Comparison of ENCODE assay signal across 9 mouse cellular contexts in the genomic region with DNA sequence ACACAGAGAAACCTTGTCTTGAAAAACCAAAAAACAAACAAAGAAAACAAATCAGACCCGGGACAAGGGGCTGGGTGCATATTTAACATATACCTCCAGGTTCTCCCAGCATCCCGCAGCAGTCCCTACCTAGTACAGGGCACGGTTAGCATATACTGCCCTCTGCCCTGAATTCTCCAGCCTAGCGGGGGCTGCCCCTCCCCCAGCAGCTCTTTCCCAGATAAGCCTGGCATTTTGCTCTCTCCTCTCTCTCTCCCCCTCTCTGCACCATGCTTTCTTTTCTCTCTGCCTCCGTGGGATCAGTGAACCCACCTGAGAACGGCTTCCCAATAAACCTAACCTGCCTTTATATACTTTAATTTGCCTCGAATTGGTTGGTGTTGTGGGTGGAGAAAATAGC. TPM values are rescaled to one million over a fixed set of nuclear protein-coding genes. Genes with fewer than 3 reads are reported as not detected.
A peak's percentile ranks its signal among the peaks of the same experiment; 100 is the strongest.
DNase-seq lines count a peak whose midpoint lies in the region; ATAC-seq and TF ChIP-seq lines count a peak whose summit lies in the region.
"Had no signal": no experiment of that assay in that cellular context is flagged by ENCODE, and none has a peak within 500 bp of the region (broad histone marks: within the 10 kb centered on the region; RNA-seq: fewer than 3 reads in every experiment).

No protein-coding gene starts in this region.

- DNase-seq in layer of hippocampus, adult 2 months (ENCODE audit: low spot score in 2 of 2) = no peak
- DNase-seq in layer of hippocampus, adult 9-11 months = no peak
- DNase-seq in liver, embryonic 13.5 days = no peak
- no peak for DNase-seq in embryo, embryonic 10.5 days (ENCODE audit: low spot score)
- DNase-seq in thymus, postnatal 10 days (ENCODE audit: low spot score in 2 of 2) = no peak

- H3K4me2 ChIP-seq in forebrain, embryonic 13.5 days = no peak overlapping the region
- H3K4me2 ChIP-seq in forebrain, embryonic 12.5 days = no peak overlapping the region
- peak overlapping the region; percentile 34 for H3K4me2 ChIP-seq in heart, embryonic 15.5 days
- no peak overlapping the region for H3K4me2 ChIP-seq in liver, embryonic 13.5 days

- H3K9ac ChIP-seq in forebrain, embryonic 13.5 days = 0 out of 2 replicates have a peak overlapping the region, but pooled peaks have one; percentile 9
- H3K9ac ChIP-seq in forebrain, embryonic 12.5 days = no peak overlapping the region
- no peak overlapping the region for H3K9ac ChIP-seq in heart, embryonic 15.5 days
- no peak overlapping the region for H3K9ac ChIP-seq in liver, embryonic 13.5 days

- no peaks in the 10 kb centered on the region for H3K36me3 ChIP-seq in forebrain, embryonic 13.5 days (ENCODE audit: poor library complexity, severe bottlenecking)
- H3K36me3 ChIP-seq in forebrain, embryonic 12.5 days (replicated peaks) = no peaks in the 10 kb centered on the region
- H3K36me3 ChIP-seq in heart, embryonic 15.5 days = no peaks in the 10 kb centered on the region
- no peaks in the 10 kb centered on the region for H3K36me3 ChIP-seq in liver, embryonic 13.5 days

- no peak for TF ChIP-seq CTCF in layer of hippocampus, adult 2 months (conservative IDR thresholded peaks at IDR 0.05)

- no peak overlapping the region for H3K4me3 ChIP-seq in forebrain, embryonic 13.5 days
- H3K4me3 ChIP-seq in forebrain, embryonic 12.5 days (replicated peaks) = no peak overlapping the region
- H3K4me3 ChIP-seq in layer of hippocampus, adult 2 months = no peak overlapping the region
- no peak overlapping the region for H3K4me3 ChIP-seq in heart, embryonic 15.5 days
- no peak overlapping the region for H3K4me3 ChIP-seq in liver, embryonic 13.5 days (replicated peaks)

- no peak overlapping the region for H3K27ac ChIP-seq in forebrain, embryonic 13.5 days
- H3K27ac ChIP-seq in forebrain, embryonic 12.5 days = no peak overlapping the region
- H3K27ac ChIP-seq in layer of hippocampus, adult 2 months = peak overlapping the region; percentile 76
- H3K27ac ChIP-seq in heart, embryonic 15.5 days = peak overlapping the region; percentile 86
- H3K27ac ChIP-seq in liver, embryonic 13.5 days = peak overlapping the region; percentile 73

- peaks cover 9% of the 10 kb centered on the region for H3K4me1 ChIP-seq in forebrain, embryonic 13.5 days
- peaks cover 12% of the 10 kb centered on the region for H3K4me1 ChIP-seq in forebrain, embryonic 12.5 days
- H3K4me1 ChIP-seq in heart, embryonic 15.5 days (replicated peaks) = peaks cover 41% of the 10 kb centered on the region
- peaks cover 36% of the 10 kb centered on the region for H3K4me1 ChIP-seq in liver, embryonic 13.5 days (replicated peaks)

- H3K27me3 ChIP-seq in forebrain, embryonic 13.5 days = no peaks in the 10 kb centered on the region
- no peaks in the 10 kb centered on the region for H3K27me3 ChIP-seq in forebrain, embryonic 12.5 days
- H3K27me3 ChIP-seq in heart, embryonic 15.5 days = no peaks in the 10 kb centered on the region
- H3K27me3 ChIP-seq in liver, embryonic 13.5 days = no peaks in the 10 kb centered on the region
- H3K27me3 ChIP-seq: Patski had no signal

- no peak for ATAC-seq in forebrain, embryonic 13.5 days
- no peak for ATAC-seq in forebrain, embryonic 12.5 days (ENCODE audit: low FRiP score)
- no peak for ATAC-seq in heart, embryonic 15.5 days (replicated peaks; ENCODE audit: insufficient number of reproducible peaks, insufficient read depth, low FRiP score, low read depth)
- no peak for ATAC-seq in liver, embryonic 13.5 days (ENCODE audit: low read depth)
- ATAC-seq: Patski had no signal

- no peaks in the 10 kb centered on the region for H3K9me3 ChIP-seq in forebrain, embryonic 13.5 days (replicated peaks)
- no peaks in the 10 kb centered on the region for H3K9me3 ChIP-seq in forebrain, embryonic 12.5 days
- H3K9me3 ChIP-seq in heart, embryonic 15.5 days (replicated peaks) = no peaks in the 10 kb centered on the region
- H3K9me3 ChIP-seq in liver, embryonic 13.5 days (replicated peaks) = no peaks in the 10 kb centered on the region

- 54% methylated on average over 7 of the region's 7 CpGs for WGBS in forebrain, embryonic 13.5 days
- WGBS in forebrain, embryonic 12.5 days = 55% methylated on average over 7 of the region's 7 CpGs
- WGBS in heart, embryonic 15.5 days = 27% methylated on average over 7 of the region's 7 CpGs
- 48% methylated on average over 7 of the region's 7 CpGs for WGBS in liver, embryonic 13.5 days (ENCODE audit: insufficient replicate concordance)

RNA-seq across cellular contexts. Expression of a gene that starts 3.6 kb away (rescaled TPM):
- 489 and 502 TPM in 2 replicates for polyA plus RNA-seq in forebrain, embryonic 13.5 days (2015; fragmentation: Nextera tagmentation; extraction: Ambion mirVana)
- polyA plus RNA-seq in forebrain, embryonic 12.5 days (2016; fragmentation: Nextera tagmentation; extraction: Ambion mirVana) = 474 and 500 TPM in 2 replicates
- 100 to 1,000 TPM; 538 TPM for total RNA-seq in layer of hippocampus, adult 2 months (2021)
- polyA plus RNA-seq in heart, embryonic 15.5 days (2015; fragmentation: Nextera tagmentation; extraction: Ambion mirVana) = 998 and 1,017 TPM in 2 replicates
- polyA plus RNA-seq in liver, embryonic 13.5 days (2015; fragmentation: Nextera tagmentation; extraction: Ambion mirVana) = 903 and 946 TPM in 2 replicates

RNA-seq across cellular contexts. Expression of a gene that starts 11.9 kb away (rescaled TPM):
- polyA plus RNA-seq in forebrain, embryonic 13.5 days (2015; fragmentation: Nextera tagmentation; extraction: Ambion mirVana) = 1.3 and 1.4 TPM in 2 replicates
- polyA plus RNA-seq in forebrain, embryonic 12.5 days (2016; fragmentation: Nextera tagmentation; extraction: Ambion mirVana) = 1.1 and 1.6 TPM in 2 replicates
- 1 to 10 TPM; 3.3 to 4.0 TPM for total RNA-seq in layer of hippocampus, adult 2 months (2021)
- 1.1 TPM in 2 replicates for polyA plus RNA-seq in heart, embryonic 15.5 days (2015; fragmentation: Nextera tagmentation; extraction: Ambion mirVana)
- 0.22 and 0.32 TPM in 2 replicates for polyA plus RNA-seq in liver, embryonic 13.5 days (2015; fragmentation: Nextera tagmentation; extraction: Ambion mirVana)

RNA-seq across cellular contexts. Expression of a gene that starts 15.8 kb away (rescaled TPM):
- 0.06 and 0.10 TPM in 2 replicates for polyA plus RNA-seq in forebrain, embryonic 13.5 days (2015; fragmentation: Nextera tagmentation; extraction: Ambion mirVana)
- 0.11 and 0.18 TPM in 2 replicates for polyA plus RNA-seq in forebrain, embryonic 12.5 days (2016; fragmentation: Nextera tagmentation; extraction: Ambion mirVana)
- total RNA-seq in layer of hippocampus, adult 2 months (2021) = 100 to 1,000 TPM; 118 TPM
- 0.08 and 0.09 TPM in 2 replicates for polyA plus RNA-seq in heart, embryonic 15.5 days (2015; fragmentation: Nextera tagmentation; extraction: Ambion mirVana)
- polyA plus RNA-seq in liver, embryonic 13.5 days (2015; fragmentation: Nextera tagmentation; extraction: Ambion mirVana) = not detected in 2 replicates

RNA-seq across cellular contexts. Expression of a gene that starts 18.7 kb away (rescaled TPM):
- polyA plus RNA-seq in forebrain, embryonic 13.5 days (2015; fragmentation: Nextera tagmentation; extraction: Ambion mirVana) = 101 and 109 TPM in 2 replicates
- 129 and 141 TPM in 2 replicates for polyA plus RNA-seq in forebrain, embryonic 12.5 days (2016; fragmentation: Nextera tagmentation; extraction: Ambion mirVana)
- 10 to 100 TPM; 73.1 to 79.8 TPM for total RNA-seq in layer of hippocampus, adult 2 months (2021)
- 86.7 and 98.4 TPM in 2 replicates for polyA plus RNA-seq in heart, embryonic 15.5 days (2015; fragmentation: Nextera tagmentation; extraction: Ambion mirVana)
- polyA plus RNA-seq in liver, embryonic 13.5 days (2015; fragmentation: Nextera tagmentation; extraction: Ambion mirVana) = 164 and 166 TPM in 2 replicates

RNA-seq across cellular contexts. Expression of a gene that starts 31.5 kb away (rescaled TPM):
- polyA plus RNA-seq in forebrain, embryonic 13.5 days (2015; fragmentation: Nextera tagmentation; extraction: Ambion mirVana) = 67.8 and 73.0 TPM in 2 replicates
- polyA plus RNA-seq in forebrain, embryonic 12.5 days (2016; fragmentation: Nextera tagmentation; extraction: Ambion mirVana) = 61.0 and 62.5 TPM in 2 replicates
- total RNA-seq in layer of hippocampus, adult 2 months (2021) = 10 to 100 TPM; 67.8 to 73.5 TPM
- polyA plus RNA-seq in heart, embryonic 15.5 days (2015; fragmentation: Nextera tagmentation; extraction: Ambion mirVana) = 39.5 and 46.8 TPM in 2 replicates
- polyA plus RNA-seq in liver, embryonic 13.5 days (2015; fragmentation: Nextera tagmentation; extraction: Ambion mirVana) = 25.3 and 27.5 TPM in 2 replicates

Comparison
In these comparisons a context has a peak if more than half of its experiments do, and no peak if none do; other contexts are left out.
1. H3K27ac ChIP-seq: peak in layer of hippocampus, adult 2 months (single experiment), heart, embryonic 15.5 days (single experiment) and liver, embryonic 13.5 days (single experiment); none in forebrain, embryonic 13.5 days (single experiment) and forebrain, embryonic 12.5 days (single experiment).